Mouse (Mus musculus) liver, embryonic 16.5 days (tissue): Measurements from ENCODE around the gene Stam. TPM values are rescaled to one million over a fixed set of nuclear protein-coding genes. Genes with fewer than 3 reads are reported as not detected.

Experiments
- ATAC-seq: fragments of 200-750 bp; cut with Nextera tagmentation; 2 replicates; pipeline ENCODE4 v1.8.0; 2017; ENCODE audit warnings: low read depth, mild to moderate bottlenecking, moderate number of reproducible peaks, moderate library complexity
- H3K27ac ChIP-seq: fragments of 300-500 bp; sonication (generic); 2 replicates; pipeline ENCODE4 v1.5.1; 2014; ENCODE audit warnings: mild to moderate bottlenecking, low read length
- H3K27me3 ChIP-seq: fragments of 300-500 bp; sonication (generic); 2 replicates; pipeline ENCODE4 v1.6.1; 2014; ENCODE audit warnings: low read depth, low read length, mixed read lengths; ENCODE audit not compliant: control insufficient read depth, insufficient read depth
- H3K36me3 ChIP-seq: fragments of 300-500 bp; sonication (generic); 2 replicates; pipeline ENCODE4 v1.6.1; 2014; ENCODE audit warnings: mild to moderate bottlenecking; ENCODE audit not compliant: control insufficient read depth, insufficient read depth
- H3K4me1 ChIP-seq: fragments of 300-500 bp; sonication (generic); 2 replicates; pipeline ENCODE4 v1.6.1; 2014; ENCODE audit warnings: low read depth, low read length, mixed read lengths; ENCODE audit not compliant: control insufficient read depth
- H3K4me2 ChIP-seq: fragments of 300-500 bp; sonication (generic); 2 replicates; pipeline ENCODE4 v1.6.1; 2014; ENCODE audit warnings: low read depth, low read length, mixed read lengths
- H3K4me3 ChIP-seq: fragments of 300-500 bp; sonication (generic); 2 replicates; pipeline ENCODE4 v1.5.1; 2014; ENCODE audit warnings: low read depth, mild to moderate bottlenecking, low read length
- H3K9ac ChIP-seq: fragments of 300-500 bp; sonication (generic); 2 replicates; pipeline ENCODE4 v1.6.1; 2014; ENCODE audit warnings: low read depth, low read length
- H3K9me3 ChIP-seq: fragments of 300-500 bp; sonication (generic); replicated peaks from 2 replicates; pipeline ENCODE4 v1.6.1; 2016; ENCODE audit warnings: low read length; ENCODE audit not compliant: control insufficient read depth
- WGBS: fragments of 180-500 bp; shearing (Covaris S2); extraction: QIAGEN DNeasy Blood & Tissue Kit; methylation state at CpG from one replicate; pipeline ENCODE4 v1.1.7; 2014; ENCODE audit not compliant: insufficient replicate concordance; 5-methylcytosine and 5-hydroxymethylcytosine counted together
- polyA plus RNA-seq: library from polyadenylated mRNA; unstranded; fragments of >200 nt; fragmentation: Nextera tagmentation; extraction: Ambion mirVana; gene quantifications from 2 replicates; pipeline ENCODE4 v1.2.1, GENCODE M21; 2015

Gene Stam
- polyA plus RNA-seq, 1 experiment from 2014 or later, result 31.9 TPM

GRCm38 (mm10) chr2:14100533-14100932 is 26.6 kb downstream of the Stam start:
- Histone ChIP-seq H3K4me1 (no peaks in the 10 kb centered on the region), H3K27ac (no peak overlapping the region), H3K9ac (no peak overlapping the region), H3K36me3 (no peaks in the 10 kb centered on the region; the same call in none of the 2 replicates), H3K4me3 (no peak overlapping the region), H3K9me3 (no peaks in the 10 kb centered on the region), H3K27me3 (no peaks in the 10 kb centered on the region), H3K4me2 (no peak overlapping the region)
- ATAC-seq, result no peak

- Histone ChIP-seq H3K4me3 (no peak overlapping the region), H3K36me3 (no peaks in the 10 kb centered on the region; the same call in none of the 2 replicates), H3K9me3 (no peaks in the 10 kb centered on the region), H3K27me3 (no peaks in the 10 kb centered on the region), H3K4me2 (no peak overlapping the region), H3K27ac (no peak overlapping the region), H3K4me1 (no peaks in the 10 kb centered on the region), H3K9ac (no peak overlapping the region)
- no peak for ATAC-seq
- 89% methylated on average over 2 of the region's 2 CpGs for WGBS
Observed at GRCm38 (mm10) chr2:14102603-14103002, 28.7 kb downstream of the Stam start.

GRCm38 (mm10) chr2:14103924-14104323 is 30.0 kb downstream of the Stam start:
- no peaks in the 10 kb centered on the region for H3K9me3 ChIP-seq
- H3K27ac ChIP-seq, result no peak overlapping the region
- 77% methylated on average over 1 of the region's 1 CpGs for WGBS
- H3K4me2 ChIP-seq, result no peak overlapping the region
- no peak overlapping the region for H3K4me3 ChIP-seq
- H3K9ac ChIP-seq, result no peak overlapping the region
- no peak for ATAC-seq
- H3K36me3 ChIP-seq, result no peaks in the 10 kb centered on the region; the same call in none of the 2 replicates
- H3K4me1 ChIP-seq, result no peaks in the 10 kb centered on the region
- H3K27me3 ChIP-seq, result no peaks in the 10 kb centered on the region

GRCm38 (mm10) chr2:14107673-14108072 is 33.8 kb downstream of the Stam start:
- Histone ChIP-seq H3K9me3 (no peaks in the 10 kb centered on the region), H3K27ac (no peak overlapping the region), H3K9ac (no peak overlapping the region), H3K4me3 (no peak overlapping the region), H3K4me1 (no peaks in the 10 kb centered on the region), H3K27me3 (no peaks in the 10 kb centered on the region), H3K4me2 (no peak overlapping the region), H3K36me3 (no peaks in the 10 kb centered on the region; the same call in none of the 2 replicates)
- no peak for ATAC-seq
- 81% methylated on average over 3 of the region's 3 CpGs for WGBS

GRCm38 (mm10) chr2:14126387-14126786 is 52.5 kb downstream of the Stam start:
- Histone ChIP-seq H3K27ac (no peak overlapping the region), H3K9me3 (no peaks in the 10 kb centered on the region), H3K27me3 (no peaks in the 10 kb centered on the region), H3K4me3 (no peak overlapping the region), H3K4me1 (no peaks in the 10 kb centered on the region), H3K36me3 (peaks cover 8% of the 10 kb centered on the region), H3K4me2 (no peak overlapping the region), H3K9ac (no peak overlapping the region)
- WGBS, result 74% methylated on average over 6 of the region's 6 CpGs
- ATAC-seq, result no peak

GRCm38 (mm10) chr2:14127629-14128028 is 53.7 kb downstream of the Stam start:
- ATAC-seq, result no peak
- Histone ChIP-seq H3K4me3 (no peak overlapping the region), H3K36me3 (peaks cover 9% of the 10 kb centered on the region), H3K9me3 (no peaks in the 10 kb centered on the region), H3K27me3 (no peaks in the 10 kb centered on the region), H3K4me1 (no peaks in the 10 kb centered on the region), H3K27ac (no peak overlapping the region), H3K4me2 (no peak overlapping the region), H3K9ac (no peak overlapping the region)
- 73% methylated on average over 3 of the region's 3 CpGs for WGBS

GRCm38 (mm10) chr2:14130641-14131339 is 56.9 kb downstream of the Stam start:
- Histone ChIP-seq H3K4me3 (no peak overlapping the region), H3K27ac (no peak overlapping the region), H3K4me2 (peak overlapping the region; percentile 8; the same call in 1 of the 2 replicates), H3K4me1 (no peaks in the 10 kb centered on the region), H3K9me3 (no peaks in the 10 kb centered on the region), H3K36me3 (peaks cover 5% of the 10 kb centered on the region), H3K27me3 (no peaks in the 10 kb centered on the region), H3K9ac (no peak overlapping the region)
- ATAC-seq, result no peak
- 35% methylated on average over 12 of the region's 12 CpGs for WGBS

GRCm38 (mm10) chr2:14132468-14133326 is 58.8 kb downstream of the Stam start:
- Histone ChIP-seq H3K27me3 (no peaks in the 10 kb centered on the region), H3K27ac (no peak overlapping the region), H3K9me3 (no peaks in the 10 kb centered on the region), H3K36me3 (peaks cover 5% of the 10 kb centered on the region), H3K9ac (no peak overlapping the region), H3K4me1 (no peaks in the 10 kb centered on the region), H3K4me2 (no peak overlapping the region), H3K4me3 (no peak overlapping the region)
- ATAC-seq, result no peak
- WGBS, result 75% methylated on average over 4 of the region's 4 CpGs

- peaks cover 10% of the 10 kb centered on the region for H3K36me3 ChIP-seq
- no peak overlapping the region for H3K27ac ChIP-seq
- no peak overlapping the region for H3K4me3 ChIP-seq
- H3K4me1 ChIP-seq, result no peaks in the 10 kb centered on the region
- H3K27me3 ChIP-seq, result no peaks in the 10 kb centered on the region
- H3K9ac ChIP-seq, result no peak overlapping the region
- 70% methylated on average over 3 of the region's 3 CpGs for WGBS
- H3K4me2 ChIP-seq, result no peak overlapping the region
- no peak for ATAC-seq
- no peaks in the 10 kb centered on the region for H3K9me3 ChIP-seq
Observed at GRCm38 (mm10) chr2:14136906-14137305, 63.0 kb downstream of the Stam start.
